Mouse (Mus musculus): ENCODE data around the gene Hdgfl1.

- no peak for TF ChIP-seq TCF12 (IDR thresholded peaks at IDR 0.05; ENCODE audit: insufficient read depth, poor library complexity, severe bottlenecking)
- no peak for TF ChIP-seq USF1 (IDR thresholded peaks at IDR 0.05; ENCODE audit: low read depth)
- TF ChIP-seq POLR2A (IDR thresholded peaks at IDR 0.05; ENCODE audit: insufficient read length, low read depth), result no peak
- no peak for TF ChIP-seq CEBPB (IDR thresholded peaks at IDR 0.05; ENCODE audit: insufficient read depth, poor library complexity, severe bottlenecking)
- no peak for TF ChIP-seq E2F4 (IDR thresholded peaks at IDR 0.05; ENCODE audit: insufficient read depth)
- no peak for TF ChIP-seq MYOG (IDR thresholded peaks at IDR 0.05; ENCODE audit: control insufficient read depth in 1 of 3, insufficient read depth in 1 of 3, insufficient read length in 2 of 3, low read depth in 2 of 3)
- TF ChIP-seq MAX (IDR thresholded peaks at IDR 0.05; ENCODE audit: low read depth), result no peak
- no peak for TF ChIP-seq TCF3 (IDR thresholded peaks at IDR 0.05; ENCODE audit: insufficient read length, low read depth)
- no peak for TF ChIP-seq REST (IDR thresholded peaks at IDR 0.05; ENCODE audit: insufficient read depth, insufficient read length)
- TF ChIP-seq MYOD1 (IDR thresholded peaks at IDR 0.05; ENCODE audit: control insufficient read depth in 1 of 3, insufficient read length in 2 of 3, low read depth in 2 of 3), result no peak
- no peak for TF ChIP-seq POLR2AphosphoS2 (IDR thresholded peaks at IDR 0.05; ENCODE audit: insufficient read length, low read depth)
These were observed 24.1 kb downstream of the Hdgfl1 start for GRCm38 (mm10) chr13:26745760-26746457.
